Mouse (Mus musculus): ENCODE measurements around the gene A230050P20Rik. TPM values are rescaled to one million over a fixed set of nuclear protein-coding genes. Genes with fewer than 3 reads are reported as not detected.

Gene A230050P20Rik
- polyA plus RNA-seq, 1 experiment from 2014 or later, result 18.6 TPM

DNA sequence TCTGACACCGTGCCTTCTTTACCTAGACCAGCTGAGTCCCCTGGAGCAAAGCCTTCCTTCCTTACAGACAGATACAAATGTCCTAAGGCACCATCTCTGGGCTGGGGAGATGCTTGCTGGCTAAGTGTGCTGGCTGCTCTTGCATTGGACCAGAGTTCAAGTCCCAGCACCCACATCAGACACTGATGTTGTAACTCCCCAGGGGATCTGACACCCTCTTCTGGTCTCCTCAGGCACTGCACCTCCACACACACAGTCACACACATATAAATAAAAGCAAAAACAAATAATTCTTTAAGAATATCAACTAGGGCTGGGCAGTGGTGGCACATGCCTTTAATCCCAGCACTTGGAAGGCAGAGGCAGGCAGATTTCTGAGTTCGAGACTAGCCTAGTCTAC is 18.3 kb upstream of the A230050P20Rik start:
- H3K27me3 ChIP-seq, result no peaks in the 10 kb centered on the region
- no peaks in the 10 kb centered on the region for H3K36me3 ChIP-seq
- no peak overlapping the region for H3K27ac ChIP-seq
- 76% methylated on average over 2 of the region's 2 CpGs for WGBS
- H3K4me2 ChIP-seq, result no peak overlapping the region
- H3K9me3 ChIP-seq, result no peaks in the 10 kb centered on the region
- ATAC-seq (ENCODE audit: borderline replicate concordance, extremely low read depth, low FRiP score, low TSS enrichment), result no peak
- no peak overlapping the region for H3K9ac ChIP-seq
- H3K4me3 ChIP-seq, result no peak overlapping the region
- H3K4me1 ChIP-seq, result no peaks in the 10 kb centered on the region

DNA sequence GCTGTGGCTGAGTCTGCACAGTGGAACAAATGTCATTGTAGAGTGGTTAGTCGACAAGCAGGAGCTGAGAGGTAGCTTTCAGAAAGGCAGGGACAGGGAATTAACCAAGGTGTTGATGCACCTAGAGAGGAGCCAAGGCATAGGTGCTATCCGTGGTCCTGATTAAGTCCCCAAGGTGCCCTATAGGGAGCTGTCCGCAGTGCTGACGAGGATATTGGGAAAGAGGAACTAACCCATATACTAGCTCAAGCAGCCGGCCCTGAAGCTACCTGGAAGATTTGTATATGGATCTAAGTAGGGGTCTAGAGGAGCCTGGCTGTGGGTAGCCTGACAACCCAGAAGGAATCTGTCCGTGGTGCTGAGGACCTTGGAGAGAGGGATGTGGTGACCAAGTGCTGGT is 11.3 kb upstream of the A230050P20Rik start:
- Histone ChIP-seq H3K27me3 (no peaks in the 10 kb centered on the region), H3K27ac (no peak overlapping the region), H3K4me1 (no peaks in the 10 kb centered on the region), H3K4me2 (no peak overlapping the region), H3K36me3 (no peaks in the 10 kb centered on the region), H3K4me3 (no peak overlapping the region), H3K9me3 (no peaks in the 10 kb centered on the region), H3K9ac (no peak overlapping the region)
- WGBS, result 9% methylated on average over 6 of the region's 6 CpGs
- ATAC-seq (ENCODE audit: borderline replicate concordance, extremely low read depth, low FRiP score, low TSS enrichment), result no peak

DNA sequence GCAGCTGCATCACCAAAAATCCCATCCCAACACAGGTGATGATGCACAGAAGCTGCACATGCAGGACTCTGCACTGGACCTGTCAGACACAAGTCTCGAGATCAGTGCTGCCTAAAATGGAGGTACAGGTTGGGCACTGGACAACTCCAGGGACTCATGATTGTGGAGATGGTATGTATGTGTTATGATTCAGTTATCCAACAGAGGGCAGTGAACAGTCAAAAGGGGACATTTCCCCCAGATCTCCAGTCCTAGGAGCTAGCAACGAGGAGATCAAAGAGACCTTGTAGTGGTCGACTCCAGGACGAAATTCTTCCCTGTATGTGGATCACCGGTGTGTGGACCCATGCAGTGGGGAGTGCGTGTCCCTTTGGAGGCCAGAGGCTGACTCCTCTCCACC is 8.5 kb upstream of the A230050P20Rik start:
- Histone ChIP-seq H3K36me3 (no peaks in the 10 kb centered on the region), H3K4me2 (no peak overlapping the region), H3K27ac (no peak overlapping the region), H3K9me3 (no peaks in the 10 kb centered on the region), H3K4me1 (no peaks in the 10 kb centered on the region), H3K4me3 (no peak overlapping the region), H3K27me3 (no peaks in the 10 kb centered on the region), H3K9ac (no peak overlapping the region)
- ATAC-seq (ENCODE audit: borderline replicate concordance, extremely low read depth, low FRiP score, low TSS enrichment), result no peak
- WGBS, result 41% methylated on average over 6 of the region's 6 CpGs

DNA sequence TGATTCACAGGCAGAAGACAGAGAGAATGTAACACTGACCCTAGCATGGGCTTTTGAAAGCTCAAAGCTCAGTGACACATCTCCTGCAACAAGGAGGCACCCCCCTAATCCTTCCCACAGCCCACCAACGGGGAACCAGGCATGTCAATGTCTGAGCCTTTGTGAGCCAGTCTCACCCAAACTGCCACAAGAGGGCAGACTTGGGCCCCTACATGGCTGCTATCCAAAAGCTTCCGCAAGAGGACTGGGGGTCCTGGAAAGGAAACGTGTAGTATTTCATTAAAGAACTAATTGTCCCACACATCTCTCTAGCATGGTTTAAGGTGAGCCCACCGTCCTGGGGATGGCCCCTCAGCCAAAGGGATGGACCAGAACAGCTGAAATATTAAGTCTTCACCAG is 6.6 kb upstream of the A230050P20Rik start:
- Histone ChIP-seq H3K9me3 (no peaks in the 10 kb centered on the region), H3K36me3 (no peaks in the 10 kb centered on the region), H3K4me3 (no peak overlapping the region), H3K4me2 (no peak overlapping the region), H3K27ac (no peak overlapping the region), H3K9ac (no peak overlapping the region), H3K27me3 (peaks cover under 1% of the 10 kb centered on the region), H3K4me1 (no peaks in the 10 kb centered on the region)
- 6% methylated on average over 4 of the region's 4 CpGs for WGBS
- no peak for ATAC-seq (ENCODE audit: borderline replicate concordance, extremely low read depth, low FRiP score, low TSS enrichment)

DNA sequence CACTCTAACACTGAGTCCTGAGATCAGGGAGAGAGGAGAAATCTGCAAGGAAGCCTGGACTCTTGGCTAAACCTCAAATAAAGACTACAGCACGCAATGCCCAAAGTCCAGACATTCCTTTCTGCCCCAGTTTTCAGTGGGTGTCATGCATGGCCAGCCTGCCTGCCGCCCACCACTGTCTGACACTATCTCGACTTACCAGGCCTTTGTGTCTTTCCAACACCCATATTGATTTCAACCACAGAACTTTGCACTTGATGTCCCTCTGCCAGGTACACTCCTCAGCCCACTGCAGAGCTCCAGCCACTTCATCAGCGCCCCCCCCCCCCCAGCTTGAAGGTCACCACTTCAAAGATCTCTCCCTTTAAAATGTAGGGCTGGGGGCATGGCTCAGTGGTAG is 6.2 kb upstream of the A230050P20Rik start:
- WGBS, result 45% methylated on average over 4 of the region's 4 CpGs
- Histone ChIP-seq H3K9ac (no peak overlapping the region), H3K4me3 (no peak overlapping the region), H3K9me3 (no peaks in the 10 kb centered on the region), H3K36me3 (no peaks in the 10 kb centered on the region), H3K27me3 (peaks cover 5% of the 10 kb centered on the region), H3K4me1 (no peaks in the 10 kb centered on the region), H3K27ac (no peak overlapping the region), H3K4me2 (no peak overlapping the region)
- ATAC-seq (ENCODE audit: borderline replicate concordance, extremely low read depth, low FRiP score, low TSS enrichment), result no peak

DNA sequence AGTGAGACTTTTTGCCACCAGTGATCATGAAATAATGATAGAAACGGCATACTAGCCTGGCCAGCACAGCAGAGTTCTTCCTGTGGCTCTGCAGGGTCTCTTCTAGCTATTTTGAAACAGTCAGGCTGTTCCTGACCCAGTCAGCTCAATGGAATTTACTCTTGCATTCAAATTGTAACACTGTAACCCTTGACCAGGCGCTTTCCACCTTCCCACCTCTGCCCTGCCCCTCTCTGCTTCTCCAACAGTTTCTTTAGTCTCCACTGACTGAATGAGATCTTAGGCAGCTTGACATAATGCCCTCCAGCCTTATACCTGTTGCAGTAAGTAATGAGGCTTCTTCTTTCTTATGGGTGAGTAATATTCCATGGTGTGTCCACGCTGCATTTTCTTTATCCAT is 1.6 kb upstream of the A230050P20Rik start:
- Histone ChIP-seq H3K4me2 (no peak overlapping the region), H3K36me3 (peaks cover 3% of the 10 kb centered on the region; the same call in 1 of the 2 replicates), H3K4me3 (no peak overlapping the region), H3K9me3 (no peaks in the 10 kb centered on the region), H3K27ac (no peak overlapping the region), H3K4me1 (peaks cover 8% of the 10 kb centered on the region; the same call in 1 of the 2 replicates), H3K27me3 (peaks cover 38% of the 10 kb centered on the region), H3K9ac (no peak overlapping the region)
- 52% methylated on average over 3 of the region's 3 CpGs for WGBS
- ATAC-seq (ENCODE audit: borderline replicate concordance, extremely low read depth, low FRiP score, low TSS enrichment), result no peak

DNA sequence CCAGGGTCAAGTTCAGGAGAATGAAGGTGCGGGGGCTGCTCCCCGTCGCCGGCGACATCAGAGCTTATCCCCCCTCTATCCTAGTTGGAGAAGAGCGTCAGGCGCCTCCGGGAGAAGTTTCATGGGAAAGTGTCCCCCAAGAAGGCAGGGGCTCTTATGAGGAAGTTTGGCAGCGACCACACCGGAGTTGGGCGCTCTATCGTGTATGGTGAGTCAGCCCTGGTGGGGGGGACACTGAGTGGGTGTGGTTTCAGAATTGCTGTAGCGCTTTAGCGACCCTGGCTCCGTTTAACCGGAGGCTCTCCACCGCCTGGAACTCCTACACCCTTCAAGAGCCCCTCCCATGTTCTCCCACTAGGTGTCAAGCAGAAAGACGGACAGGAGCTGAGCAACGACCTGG is 804 bp downstream of the A230050P20Rik start:
- H3K27ac ChIP-seq, result no peak overlapping the region
- H3K27me3 ChIP-seq, result peaks cover 38% of the 10 kb centered on the region
- peak overlapping the region; percentile 85 for H3K4me2 ChIP-seq
- no peak for ATAC-seq (ENCODE audit: borderline replicate concordance, extremely low read depth, low FRiP score, low TSS enrichment)
- peak overlapping the region; percentile 67 for H3K4me3 ChIP-seq
- H3K4me1 ChIP-seq, result peaks cover 8% of the 10 kb centered on the region; the same call in 1 of the 2 replicates
- 4% methylated on average over 19 of the region's 19 CpGs for WGBS
- H3K9ac ChIP-seq, result peak overlapping the region; percentile 54; the same call in 1 of the 2 replicates
- H3K36me3 ChIP-seq, result peaks cover 3% of the 10 kb centered on the region; the same call in 1 of the 2 replicates
- H3K9me3 ChIP-seq, result no peaks in the 10 kb centered on the region

DNA sequence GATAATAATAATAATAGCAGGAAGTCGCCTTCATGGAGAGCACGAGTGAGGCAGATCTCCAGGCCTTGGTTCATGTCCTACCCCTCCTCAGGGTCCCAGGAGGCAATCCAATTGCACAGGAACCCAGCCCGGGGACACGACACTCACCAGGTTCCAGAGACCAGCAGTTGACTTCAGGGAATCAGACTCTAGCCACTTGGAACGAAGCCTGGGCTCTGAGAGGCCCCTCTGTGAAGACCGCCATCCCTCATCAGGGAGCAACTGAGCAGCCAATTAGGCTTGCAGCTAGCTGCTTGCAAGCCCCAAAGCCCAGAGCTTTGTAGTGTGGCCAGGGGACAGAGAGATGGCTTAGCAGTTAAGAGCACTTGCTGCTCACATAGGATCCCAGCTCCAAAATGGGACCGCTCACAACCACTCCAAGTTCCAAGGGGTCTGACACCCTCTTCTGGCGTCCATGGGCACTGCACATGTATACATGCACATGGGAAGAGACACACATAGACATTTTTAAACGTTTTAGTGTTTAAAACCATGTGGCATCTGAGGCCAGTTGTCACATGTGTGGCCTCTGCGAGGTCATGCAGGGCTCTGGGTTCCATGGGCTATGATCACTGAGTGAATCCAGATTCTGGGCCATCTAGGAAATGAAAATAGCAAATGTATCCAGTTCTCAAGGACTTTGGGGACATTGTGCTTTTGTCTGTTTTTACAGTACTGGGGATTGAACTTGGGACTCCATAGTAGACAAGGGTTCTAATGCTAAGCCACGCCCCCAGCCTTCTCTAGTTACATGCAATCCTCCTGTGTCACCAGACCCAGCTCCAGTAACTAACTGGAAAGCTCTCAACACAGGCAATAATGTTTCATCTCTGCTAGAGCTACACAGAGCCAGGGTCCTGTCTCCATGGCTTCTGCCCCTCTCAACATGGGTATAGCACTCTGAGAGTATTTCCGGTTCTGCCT is 2.0 kb downstream of the A230050P20Rik start:
- no peak overlapping the region for H3K9ac ChIP-seq
- no peak overlapping the region for H3K4me3 ChIP-seq
- no peak for ATAC-seq (ENCODE audit: borderline replicate concordance, extremely low read depth, low FRiP score, low TSS enrichment)
- H3K27ac ChIP-seq, result no peak overlapping the region
- peaks cover 8% of the 10 kb centered on the region; the same call in 1 of the 2 replicates for H3K4me1 ChIP-seq
- WGBS, result 71% methylated on average over 12 of the region's 12 CpGs
- H3K4me2 ChIP-seq, result no peak overlapping the region
- H3K27me3 ChIP-seq, result peaks cover 38% of the 10 kb centered on the region
- H3K36me3 ChIP-seq, result peaks cover 3% of the 10 kb centered on the region; the same call in 1 of the 2 replicates
- no peaks in the 10 kb centered on the region for H3K9me3 ChIP-seq

DNA sequence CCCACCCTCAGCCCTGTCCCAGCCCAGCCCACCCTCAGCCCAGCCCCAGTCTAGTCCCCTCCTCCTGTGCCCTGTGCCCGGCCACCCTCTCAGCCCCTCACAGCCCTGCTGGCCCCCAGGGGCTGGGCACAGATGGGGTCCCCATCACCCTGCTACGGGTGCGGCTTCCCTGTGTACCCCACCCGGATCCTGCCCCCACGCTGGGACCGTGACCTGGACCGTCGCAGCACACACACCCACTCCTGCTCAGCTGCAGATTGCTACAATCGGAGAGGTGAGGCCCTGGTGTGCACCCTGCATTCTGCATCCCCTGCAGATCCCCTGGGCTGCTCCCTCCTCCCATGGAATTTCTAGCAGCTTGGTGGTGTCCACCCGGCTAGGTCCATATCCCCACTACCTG is 4.5 kb downstream of the A230050P20Rik start:
- Histone ChIP-seq H3K9ac (no peak overlapping the region), H3K4me2 (no peak overlapping the region), H3K36me3 (peaks cover 3% of the 10 kb centered on the region; the same call in 1 of the 2 replicates), H3K4me3 (no peak overlapping the region), H3K27me3 (peaks cover 26% of the 10 kb centered on the region), H3K27ac (no peak overlapping the region), H3K4me1 (peaks cover 12% of the 10 kb centered on the region), H3K9me3 (no peaks in the 10 kb centered on the region)
- ATAC-seq (ENCODE audit: borderline replicate concordance, extremely low read depth, low FRiP score, low TSS enrichment), result no peak
- 78% methylated on average over 9 of the region's 10 CpGs for WGBS

DNA sequence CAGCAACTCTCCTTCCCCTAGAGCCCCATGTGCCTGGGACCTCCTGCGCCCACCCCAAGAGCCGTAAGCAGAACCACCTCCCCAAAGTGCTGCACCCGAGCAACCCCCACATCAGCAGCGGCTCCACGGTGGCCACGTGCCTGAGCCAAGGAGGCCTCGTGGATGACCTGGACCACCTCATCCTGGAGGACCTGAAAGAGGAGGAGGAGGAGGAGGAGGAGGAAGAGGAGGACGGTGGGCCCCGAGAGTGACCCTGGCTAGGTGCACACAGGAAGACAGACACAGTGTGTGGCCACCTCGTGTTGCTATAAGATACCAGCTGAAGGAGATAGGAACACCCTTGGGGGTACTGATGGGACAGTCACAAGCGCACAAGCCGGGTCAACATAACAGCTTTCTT is 5.1 kb downstream of the A230050P20Rik start:
- Histone ChIP-seq H3K27ac (no peak overlapping the region), H3K4me3 (no peak overlapping the region), H3K4me1 (peaks cover 8% of the 10 kb centered on the region), H3K36me3 (peaks cover 3% of the 10 kb centered on the region; the same call in 1 of the 2 replicates), H3K27me3 (peaks cover 21% of the 10 kb centered on the region), H3K9ac (no peak overlapping the region), H3K9me3 (no peaks in the 10 kb centered on the region), H3K4me2 (no peak overlapping the region)
- ATAC-seq (ENCODE audit: borderline replicate concordance, extremely low read depth, low FRiP score, low TSS enrichment), result no peak
- 83% methylated on average over 12 of the region's 12 CpGs for WGBS

DNA sequence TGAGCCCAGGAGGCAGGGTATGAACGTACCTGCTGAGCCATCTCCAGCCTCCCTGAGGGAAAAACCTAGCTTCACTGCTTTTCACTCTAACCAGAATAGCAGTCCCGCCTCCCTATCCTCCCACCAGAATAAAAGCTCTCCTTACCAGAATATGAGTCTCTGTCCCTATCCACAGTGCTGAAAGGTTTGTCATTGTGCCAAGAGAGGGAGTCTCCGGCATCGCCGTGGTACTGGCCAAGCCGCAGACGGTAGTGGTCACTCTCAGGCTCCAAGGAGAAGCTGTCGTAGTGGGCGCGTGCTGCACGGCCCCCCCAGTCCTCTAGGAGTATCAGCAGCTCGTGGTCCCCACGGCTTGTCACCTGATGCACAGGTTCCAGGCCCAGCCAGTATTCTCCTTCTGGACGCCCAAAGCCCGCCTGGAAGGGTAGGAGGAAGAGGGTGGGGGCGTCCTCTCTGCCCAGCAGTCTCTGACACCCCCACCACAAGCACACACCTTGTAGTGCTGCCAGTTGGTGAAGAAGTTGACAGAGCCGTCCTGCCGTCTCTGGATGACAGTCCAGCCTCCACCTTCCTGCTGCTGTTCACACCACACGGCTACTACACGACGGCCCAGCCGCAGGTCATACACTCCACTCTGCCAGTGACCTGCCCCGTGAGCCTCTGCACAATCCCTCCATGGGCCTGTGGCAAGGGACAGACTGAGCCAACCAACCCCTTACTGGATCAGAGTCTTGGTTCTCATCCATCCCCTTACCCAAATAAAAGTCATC is 6.8 kb downstream of the A230050P20Rik start:
- WGBS, result 57% methylated on average over 23 of the region's 23 CpGs
- Histone ChIP-seq H3K9ac (no peak overlapping the region), H3K27ac (no peak overlapping the region), H3K4me1 (peaks cover 12% of the 10 kb centered on the region; the same call in 1 of the 2 replicates), H3K9me3 (no peaks in the 10 kb centered on the region), H3K4me2 (no peak overlapping the region), H3K27me3 (peaks cover 4% of the 10 kb centered on the region), H3K36me3 (peaks cover 2% of the 10 kb centered on the region; the same call in 1 of the 2 replicates), H3K4me3 (no peak overlapping the region)
- no peak for ATAC-seq (ENCODE audit: borderline replicate concordance, extremely low read depth, low FRiP score, low TSS enrichment)
